Comparison of ENCODE assay signal across 23 mouse cellular contexts in the genomic region with DNA sequence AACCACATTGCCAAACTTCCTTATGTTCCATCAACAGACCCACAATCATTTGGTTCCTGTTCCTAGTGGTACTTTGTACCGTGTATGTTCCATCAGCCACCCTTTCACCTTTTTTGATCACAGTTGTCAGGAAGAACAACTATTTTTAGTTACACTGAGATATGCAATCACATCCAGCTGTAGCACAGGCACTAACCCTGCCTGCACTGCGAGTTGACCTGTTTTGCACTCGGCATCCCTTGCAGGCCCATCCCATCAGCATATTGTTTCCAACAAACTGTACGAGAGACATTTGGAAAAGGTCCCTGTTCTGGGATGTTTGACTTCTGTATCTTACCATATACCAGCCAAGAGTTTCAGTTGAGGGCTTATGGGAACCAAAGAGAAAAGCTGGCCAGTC.
A peak's percentile ranks its signal among the peaks of the same experiment; 100 is the strongest.
DNase-seq lines count a peak whose midpoint lies in the region.
"Had no signal": no experiment of that assay in that cellular context is flagged by ENCODE, and none has a peak within 500 bp of the region (broad histone marks: within the 10 kb centered on the region; RNA-seq: fewer than 3 reads in every experiment).

No protein-coding gene starts in this region.

- H3K4me1 ChIP-seq in heart, embryonic 10.5 days, result peaks cover 10% of the 10 kb centered on the region; the same call in 1 of the 2 replicates
- H3K4me1 ChIP-seq: embryonic facial prominence, embryonic 12.5 days; embryonic facial prominence, embryonic 15.5 days; hindbrain, embryonic 12.5 days had no signal

- peak; percentile 2 for DNase-seq in gastrocnemius, adult 18-20 months (ENCODE audit: low spot score)
- no peak for DNase-seq in gastrocnemius, postnatal 4 days (ENCODE audit: low spot score in 2 of 2)
- peak; percentile 21 for DNase-seq in heart, adult 8-10 months (ENCODE audit: low spot score)
- DNase-seq in heart, embryonic 10.5 days (ENCODE audit: low spot score), result no peak
- peak; percentile 17 for DNase-seq in 416B (ENCODE audit: low read depth)
- peak; percentile 6 to 13 for DNase-seq in heart, postnatal 14 days
- no peak for DNase-seq in right cerebral cortex, postnatal 25 days
- DNase-seq in layer of hippocampus, adult 18-20 months (ENCODE audit: low spot score in 2 of 2), result no peak
- DNase-seq: adrenal gland, postnatal 14 days; B cell, adult 2 months; cerebellum, adult 11 months; cerebellum, adult 2 months; cerebellum, adult 9-11 months; cerebellum, postnatal 25 days; forebrain, postnatal 0 days; kidney, adult 2 months had no signal

- WGBS in heart, embryonic 10.5 days, result 45% methylated on average over 4 of the region's 4 CpGs

- H3K36me3 ChIP-seq in heart, embryonic 10.5 days, result no peaks in the 10 kb centered on the region
- H3K36me3 ChIP-seq: embryonic facial prominence, embryonic 12.5 days; embryonic facial prominence, embryonic 15.5 days; G1E; hindbrain, embryonic 12.5 days; hindbrain, embryonic 15.5 days had no signal

- no peaks in the 10 kb centered on the region for H3K9me3 ChIP-seq in heart, embryonic 10.5 days
- H3K9me3 ChIP-seq: embryonic facial prominence, embryonic 12.5 days; embryonic facial prominence, embryonic 15.5 days; G1E; hindbrain, embryonic 12.5 days; hindbrain, embryonic 15.5 days had no signal

- H3K27me3 ChIP-seq in heart, embryonic 10.5 days (ENCODE audit: insufficient read depth, poor library complexity, severe bottlenecking), result peaks cover 5% of the 10 kb centered on the region; the same call in 1 of the 2 replicates
- H3K27me3 ChIP-seq: CH12.LX; embryonic facial prominence, embryonic 12.5 days; embryonic facial prominence, embryonic 15.5 days; hindbrain, embryonic 15.5 days; Patski had no signal

- no peak overlapping the region for H3K4me3 ChIP-seq in heart, embryonic 10.5 days
- H3K4me3 ChIP-seq: embryonic facial prominence, embryonic 12.5 days; embryonic facial prominence, embryonic 15.5 days; hindbrain, embryonic 12.5 days; hindbrain, embryonic 15.5 days had no signal

- intact Hi-C loops in heart, postnatal 14 days (cut with DNase I), result no loop called here

- no peak overlapping the region for H3K27ac ChIP-seq in heart, embryonic 10.5 days
- H3K27ac ChIP-seq: embryonic facial prominence, embryonic 12.5 days; embryonic facial prominence, embryonic 15.5 days; hindbrain, embryonic 12.5 days; hindbrain, embryonic 15.5 days had no signal

Comparison
In these comparisons a context has a peak if more than half of its experiments do, and no peak if none do; other contexts are left out.
1. DNase-seq: peak in gastrocnemius, adult 18-20 months (single experiment), heart, adult 8-10 months (single experiment), 416B (single experiment) and heart, postnatal 14 days (2 of 2); none in gastrocnemius, postnatal 4 days (0 of 2), heart, embryonic 10.5 days (single experiment), right cerebral cortex, postnatal 25 days (single experiment) and layer of hippocampus, adult 18-20 months (0 of 2).